ENCODE assay signal across 15 mouse cellular contexts in genomic region chr8:8241755-8242501, GRCm38 (mm10).
DNase-seq lines count a peak whose midpoint lies in the region; ATAC-seq and TF ChIP-seq lines count a peak whose summit lies in the region.
"Had no signal": no experiment of that assay in that cellular context is flagged by ENCODE, and none has a peak within 500 bp of the region (broad histone marks: within the 10 kb centered on the region; RNA-seq: fewer than 3 reads in every experiment).

No protein-coding gene starts in this region.

- peak; percentile 72 for ATAC-seq in heart, embryonic 16.5 days (replicated peaks; ENCODE audit: extremely low read depth, insufficient read depth, low FRiP score)
- peak; percentile 55; the same call in 1 of the 2 replicates for ATAC-seq in embryonic facial prominence, embryonic 14.5 days (ENCODE audit: low read depth)
- 0 out of 2 replicates have a peak, but pooled peaks have one; percentile 66 for ATAC-seq in hindbrain, postnatal 0 days
- 0 out of 2 replicates have a peak, but pooled peaks have one; percentile 39 for ATAC-seq in midbrain, embryonic 16.5 days

- H3K4me3 ChIP-seq in heart, embryonic 16.5 days (ENCODE audit: low read length): no peak overlapping the region
- H3K4me3 ChIP-seq in embryonic facial prominence, embryonic 14.5 days (ENCODE audit: low read depth, low read length): no peak overlapping the region
- H3K4me3 ChIP-seq in hindbrain, postnatal 0 days (ENCODE audit: low read length): no peak overlapping the region
- H3K4me3 ChIP-seq in midbrain, embryonic 16.5 days (ENCODE audit: low read depth, low read length): no peak overlapping the region
- H3K4me3 ChIP-seq: left cerebral cortex, adult 2 months; liver, embryonic 15.5 days had no signal

- H3K4me2 ChIP-seq in heart, embryonic 16.5 days (ENCODE audit: low read depth, low read length): no peak overlapping the region
- no peak overlapping the region for H3K4me2 ChIP-seq in embryonic facial prominence, embryonic 14.5 days (ENCODE audit: low read depth, low read length)
- no peak overlapping the region for H3K4me2 ChIP-seq in hindbrain, postnatal 0 days (ENCODE audit: low read depth, low read length)
- no peak overlapping the region for H3K4me2 ChIP-seq in midbrain, embryonic 16.5 days (ENCODE audit: low read length)
- H3K4me2 ChIP-seq: liver, embryonic 15.5 days had no signal

- WGBS in heart, embryonic 16.5 days: 26% methylated on average over 3 of the region's 3 CpGs
- WGBS in embryonic facial prominence, embryonic 14.5 days: 39% methylated on average over 3 of the region's 3 CpGs
- 21% methylated on average over 3 of the region's 3 CpGs for WGBS in hindbrain, postnatal 0 days
- WGBS in midbrain, embryonic 16.5 days: 15% methylated on average over 3 of the region's 3 CpGs

- H3K9ac ChIP-seq in heart, embryonic 16.5 days (ENCODE audit: low read length): no peak overlapping the region
- no peak overlapping the region for H3K9ac ChIP-seq in embryonic facial prominence, embryonic 14.5 days (ENCODE audit: low read depth, low read length)
- H3K9ac ChIP-seq in hindbrain, postnatal 0 days (replicated peaks; ENCODE audit: low read length): no peak overlapping the region
- no peak overlapping the region for H3K9ac ChIP-seq in midbrain, embryonic 16.5 days (ENCODE audit: low read depth, low read length)
- H3K9ac ChIP-seq: liver, embryonic 15.5 days had no signal

- intact Hi-C loops in heart, postnatal 36 days (cut with DNase I): no loop called here

- H3K4me1 ChIP-seq in heart, embryonic 16.5 days (ENCODE audit: control insufficient read depth, insufficient read depth, low read length): peaks cover 5% of the 10 kb centered on the region; the same call in 1 of the 2 replicates
- peaks cover 16% of the 10 kb centered on the region for H3K4me1 ChIP-seq in embryonic facial prominence, embryonic 14.5 days (ENCODE audit: control insufficient read depth, insufficient read depth, low read length)
- peaks cover 5% of the 10 kb centered on the region; the same call in 1 of the 2 replicates for H3K4me1 ChIP-seq in hindbrain, postnatal 0 days (ENCODE audit: insufficient read depth, low read length)
- peaks cover 5% of the 10 kb centered on the region for H3K4me1 ChIP-seq in midbrain, embryonic 16.5 days (ENCODE audit: control insufficient read depth, insufficient read depth, low read length)
- H3K4me1 ChIP-seq: liver, embryonic 15.5 days had no signal

- no peak for DNase-seq in heart, postnatal 36 days
- DNase-seq in embryonic facial prominence, embryonic 14.5 days (ENCODE audit: low spot score): peak; percentile 31
- DNase-seq in hindbrain, postnatal 0 days (ENCODE audit: low spot score): peak; percentile 17
- DNase-seq in urinary bladder, postnatal 4 days (ENCODE audit: low spot score in 2 of 2): no peak
- no peak for DNase-seq in left cerebral cortex, adult 18-20 months (ENCODE audit: low spot score in 2 of 2)
- DNase-seq in cerebellum, postnatal 25 days: no peak
- DNase-seq: cerebellum, adult 2 months; kidney, adult 8-10 months; lung, postnatal 36 days; spleen, adult 18-20 months had no signal

- H3K27me3 ChIP-seq in heart, embryonic 16.5 days (ENCODE audit: control insufficient read depth, insufficient read depth, low read length): no peaks in the 10 kb centered on the region
- no peaks in the 10 kb centered on the region for H3K27me3 ChIP-seq in embryonic facial prominence, embryonic 14.5 days (replicated peaks; ENCODE audit: control insufficient read depth, insufficient read depth, low read length)
- H3K27me3 ChIP-seq in hindbrain, postnatal 0 days (ENCODE audit: insufficient read depth, low read length): no peaks in the 10 kb centered on the region
- no peaks in the 10 kb centered on the region for H3K27me3 ChIP-seq in midbrain, embryonic 16.5 days (ENCODE audit: control insufficient read depth, insufficient read depth, low read depth, low read length)
- H3K27me3 ChIP-seq: CH12.LX; liver, embryonic 15.5 days had no signal

- TF ChIP-seq CTCF in hindbrain, postnatal 0 days (IDR thresholded peaks at IDR 0.05; ENCODE audit: low read depth): no peak

- no peak overlapping the region for H3K27ac ChIP-seq in heart, embryonic 16.5 days (ENCODE audit: low read length)
- H3K27ac ChIP-seq in embryonic facial prominence, embryonic 14.5 days (replicated peaks; ENCODE audit: low read depth, low read length): peak overlapping the region; percentile 22; the same call in 1 of the 2 replicates
- no peak overlapping the region for H3K27ac ChIP-seq in hindbrain, postnatal 0 days
- H3K27ac ChIP-seq in midbrain, embryonic 16.5 days (ENCODE audit: low read length): no peak overlapping the region
- H3K27ac ChIP-seq: left cerebral cortex, adult 2 months; liver, embryonic 15.5 days had no signal

- no peaks in the 10 kb centered on the region for H3K9me3 ChIP-seq in heart, embryonic 16.5 days (replicated peaks; ENCODE audit: control insufficient read depth, low read length)
- no peaks in the 10 kb centered on the region for H3K9me3 ChIP-seq in embryonic facial prominence, embryonic 14.5 days (ENCODE audit: control insufficient read depth, low read length)
- no peaks in the 10 kb centered on the region for H3K9me3 ChIP-seq in hindbrain, postnatal 0 days (ENCODE audit: low read length)
- no peaks in the 10 kb centered on the region for H3K9me3 ChIP-seq in midbrain, embryonic 16.5 days (replicated peaks; ENCODE audit: control insufficient read depth, low read length, poor library complexity, severe bottlenecking)
- H3K9me3 ChIP-seq: liver, embryonic 15.5 days had no signal

- H3K36me3 ChIP-seq in heart, embryonic 16.5 days (ENCODE audit: control insufficient read depth, insufficient read depth): no peaks in the 10 kb centered on the region
- no peaks in the 10 kb centered on the region for H3K36me3 ChIP-seq in embryonic facial prominence, embryonic 14.5 days (ENCODE audit: control insufficient read depth, insufficient read depth, low read length)
- no peaks in the 10 kb centered on the region for H3K36me3 ChIP-seq in hindbrain, postnatal 0 days (ENCODE audit: insufficient read depth, low read length)
- no peaks in the 10 kb centered on the region for H3K36me3 ChIP-seq in midbrain, embryonic 16.5 days (ENCODE audit: control insufficient read depth, insufficient read depth, low read length)
- H3K36me3 ChIP-seq: liver, embryonic 15.5 days had no signal

Comparison
In these comparisons a context has a peak if more than half of its experiments do, and no peak if none do; other contexts are left out.
1. DNase-seq: peak in embryonic facial prominence, embryonic 14.5 days (single experiment) and hindbrain, postnatal 0 days (single experiment); none in heart, postnatal 36 days (0 of 2), urinary bladder, postnatal 4 days (0 of 2), left cerebral cortex, adult 18-20 months (0 of 2) and cerebellum, postnatal 25 days (0 of 2).
2. Peak in every context shown above with its lines, with median percentiles within 50 percentile points of each other: ATAC-seq.